Mouse (Mus musculus) intestine, embryonic 16.5 days (tissue): ENCODE measurements around the gene Calcoco2. TPM values are rescaled to one million over a fixed set of nuclear protein-coding genes. Genes with fewer than 3 reads are reported as not detected.

ENCODE experiments used
- ATAC-seq: fragments of 200-750 bp; cut with Nextera tagmentation; 2 replicates; pipeline ENCODE4 v1.8.0; 2017; ENCODE audit warnings: moderate TSS enrichment, moderate library complexity
- H3K27ac ChIP-seq: fragments of 300-500 bp; sonication (generic); 2 replicates; pipeline ENCODE4 v1.5.1; 2014; ENCODE audit warnings: mild to moderate bottlenecking, low read length
- H3K27me3 ChIP-seq: fragments of 300-500 bp; sonication (generic); replicated peaks from 2 replicates; pipeline ENCODE4 v1.6.1; 2014; ENCODE audit warnings: low read length, control low read depth, mixed read lengths; ENCODE audit not compliant: control insufficient read depth, insufficient read depth
- H3K36me3 ChIP-seq: fragments of 300-500 bp; sonication (generic); 2 replicates; pipeline ENCODE4 v1.6.1; 2014; ENCODE audit warnings: low read length, control low read depth; ENCODE audit not compliant: control insufficient read depth, insufficient read depth
- H3K4me1 ChIP-seq: fragments of 300-500 bp; sonication (generic); 2 replicates; pipeline ENCODE4 v1.6.1; 2014; ENCODE audit warnings: low read length, control low read depth, mixed read lengths; ENCODE audit not compliant: control insufficient read depth, insufficient read depth
- H3K4me2 ChIP-seq: fragments of 300-500 bp; sonication (generic); 2 replicates; pipeline ENCODE4 v1.6.1; 2014; ENCODE audit warnings: low read depth, low read length, control low read depth
- H3K4me3 ChIP-seq: fragments of 300-500 bp; sonication (generic); 2 replicates; pipeline ENCODE4 v1.5.1; 2014; ENCODE audit warnings: mild to moderate bottlenecking, low read length
- H3K9ac ChIP-seq: fragments of 300-500 bp; sonication (generic); 2 replicates; pipeline ENCODE4 v1.6.1; 2014; ENCODE audit warnings: low read depth, low read length
- H3K9me3 ChIP-seq: fragments of 300-500 bp; sonication (generic); 2 replicates; pipeline ENCODE4 v1.6.1; 2016; ENCODE audit warnings: low read length, control low read depth; ENCODE audit not compliant: control insufficient read depth
- WGBS: fragments of 180-500 bp; shearing (Covaris S2); extraction: QIAGEN DNeasy Blood & Tissue Kit; methylation state at CpG from one replicate; pipeline ENCODE4 v1.1.7; 2014; 5-methylcytosine and 5-hydroxymethylcytosine counted together
- polyA plus RNA-seq: library from polyadenylated mRNA; unstranded; fragments of >200 nt; fragmentation: Nextera tagmentation; extraction: Ambion mirVana; gene quantifications from 2 replicates; pipeline ENCODE4 v1.2.1, GENCODE M21; 2015

Calcoco2 gene
- 0.10 TPM in 2 replicates for polyA plus RNA-seq

GRCm38 (mm10) chr11:96111751-96112150, at the start of gene Calcoco2:
Gene Calcoco2 (minus strand): TSS chr11:96111964.
- no peaks in the 10 kb centered on the region for H3K4me1 ChIP-seq
- H3K27ac ChIP-seq, result no peak within 1 kb of the TSS
- no peak within 1 kb of the TSS for H3K4me2 ChIP-seq
- no peaks in the 10 kb centered on the region for H3K9me3 ChIP-seq
- no peak within 1 kb of the TSS for H3K9ac ChIP-seq
- no peaks in the 10 kb centered on the region for H3K36me3 ChIP-seq
- no peak within 1 kb of the TSS for H3K4me3 ChIP-seq
- 41% methylated on average over 14 of the region's 14 CpGs for WGBS
- no peak for ATAC-seq
- no peaks in the 10 kb centered on the region for H3K27me3 ChIP-seq

- H3K36me3 ChIP-seq, result no peaks in the 10 kb centered on the region
- peaks cover 5% of the 10 kb centered on the region; the same call in 1 of the 2 replicates for H3K27me3 ChIP-seq
- no peak overlapping the region for H3K4me3 ChIP-seq
- H3K9ac ChIP-seq, result no peak overlapping the region
- no peak overlapping the region for H3K27ac ChIP-seq
- no peak overlapping the region for H3K4me2 ChIP-seq
- peaks cover 3% of the 10 kb centered on the region for H3K4me1 ChIP-seq
- 62% methylated on average over 6 of the region's 6 CpGs for WGBS
- no peaks in the 10 kb centered on the region for H3K9me3 ChIP-seq
- ATAC-seq, result peak; percentile 65; the same call in 1 of the 2 replicates
Measured at GRCm38 (mm10) chr11:96147471-96147870, 35.7 kb upstream of the Calcoco2 start.

- peak; percentile 73 for ATAC-seq
- H3K36me3 ChIP-seq, result no peaks in the 10 kb centered on the region
- H3K27me3 ChIP-seq, result peaks cover 5% of the 10 kb centered on the region; the same call in 1 of the 2 replicates
- no peak overlapping the region for H3K27ac ChIP-seq
- WGBS, result 4% methylated on average over 15 of the region's 15 CpGs
- H3K4me3 ChIP-seq, result peak overlapping the region; percentile 28; the same call in 1 of the 2 replicates
- peaks cover 10% of the 10 kb centered on the region for H3K4me1 ChIP-seq
- H3K9me3 ChIP-seq, result no peaks in the 10 kb centered on the region
- peak overlapping the region; percentile 27 for H3K4me2 ChIP-seq
- H3K9ac ChIP-seq, result peak overlapping the region; percentile 43
Measured at GRCm38 (mm10) chr11:96145622-96146270, 34.0 kb upstream of the Calcoco2 start.

GRCm38 (mm10) chr11:96143766-96144165, 32.0 kb upstream of the Calcoco2 start:
- H3K27ac ChIP-seq, result no peak overlapping the region
- no peak overlapping the region for H3K4me2 ChIP-seq
- H3K27me3 ChIP-seq, result peaks cover 5% of the 10 kb centered on the region; the same call in 1 of the 2 replicates
- H3K9me3 ChIP-seq, result no peaks in the 10 kb centered on the region
- no peak overlapping the region for H3K9ac ChIP-seq
- H3K4me1 ChIP-seq, result peaks cover 15% of the 10 kb centered on the region
- 64% methylated on average over 4 of the region's 4 CpGs for WGBS
- no peak overlapping the region for H3K4me3 ChIP-seq
- ATAC-seq, result no peak
- H3K36me3 ChIP-seq, result no peaks in the 10 kb centered on the region

- Histone ChIP-seq H3K4me2 (0 out of 2 replicates have a peak overlapping the region, but pooled peaks have one; percentile 27), H3K9ac (no peak overlapping the region; the same call in 1 of the 2 replicates), H3K9me3 (no peaks in the 10 kb centered on the region), H3K27ac (peak overlapping the region; percentile 68), H3K4me3 (no peak overlapping the region), H3K4me1 (peaks cover 15% of the 10 kb centered on the region), H3K36me3 (no peaks in the 10 kb centered on the region), H3K27me3 (0 out of 2 replicates have a peak, but pooled peaks cover 1% of the 10 kb centered on the region)
- 7% methylated on average over 4 of the region's 4 CpGs for WGBS
- ATAC-seq, result peak; percentile 87
Measured at GRCm38 (mm10) chr11:96140726-96141175, 29.0 kb upstream of the Calcoco2 start.

GRCm38 (mm10) chr11:96135847-96136246, 24.1 kb upstream of the Calcoco2 start:
- Histone ChIP-seq H3K9me3 (no peaks in the 10 kb centered on the region), H3K4me2 (no peak overlapping the region), H3K4me1 (peaks cover 11% of the 10 kb centered on the region), H3K36me3 (no peaks in the 10 kb centered on the region), H3K4me3 (no peak overlapping the region), H3K27ac (peak overlapping the region; percentile 1; the same call in 1 of the 2 replicates), H3K9ac (no peak overlapping the region), H3K27me3 (no peaks in the 10 kb centered on the region)
- 59% methylated on average over 8 of the region's 8 CpGs for WGBS
- ATAC-seq, result peak; percentile 59

- H3K36me3 ChIP-seq, result no peaks in the 10 kb centered on the region
- H3K4me1 ChIP-seq, result peaks cover 9% of the 10 kb centered on the region
- ATAC-seq, result peak; percentile 47; the same call in 1 of the 2 replicates
- 18% methylated on average over 16 of the region's 16 CpGs for WGBS
- no peak within 1 kb of the TSS for H3K9ac ChIP-seq
- H3K27me3 ChIP-seq, result no peaks in the 10 kb centered on the region
- no peaks in the 10 kb centered on the region for H3K9me3 ChIP-seq
- H3K4me3 ChIP-seq, result no peak within 1 kb of the TSS
- H3K4me2 ChIP-seq, result peak within 1 kb of the TSS; percentile 40
- no peak within 1 kb of the TSS for H3K27ac ChIP-seq
Measured at GRCm38 (mm10) chr11:96133239-96133865, 21.6 kb upstream of the Calcoco2 start, which contains the start of gene Ttll6. Gene Ttll6 (plus strand): TSS chr11:96133786.

GRCm38 (mm10) chr11:96130606-96131005, 18.8 kb upstream of the Calcoco2 start:
- H3K4me3 ChIP-seq, result no peak overlapping the region
- H3K9ac ChIP-seq, result no peak overlapping the region
- H3K27ac ChIP-seq, result peak overlapping the region; percentile 52
- peaks cover 5% of the 10 kb centered on the region for H3K4me1 ChIP-seq
- 39% methylated on average over 10 of the region's 10 CpGs for WGBS
- ATAC-seq, result peak; percentile 74
- H3K36me3 ChIP-seq, result no peaks in the 10 kb centered on the region
- no peak overlapping the region for H3K4me2 ChIP-seq
- H3K9me3 ChIP-seq, result no peaks in the 10 kb centered on the region
- no peaks in the 10 kb centered on the region for H3K27me3 ChIP-seq

GRCm38 (mm10) chr11:96124052-96124914, 12.5 kb upstream of the Calcoco2 start:
- Histone ChIP-seq H3K4me2 (peak overlapping the region; percentile 85), H3K9me3 (no peaks in the 10 kb centered on the region), H3K9ac (peak overlapping the region; percentile 49), H3K27me3 (peaks cover 8% of the 10 kb centered on the region), H3K27ac (no peak overlapping the region), H3K36me3 (no peaks in the 10 kb centered on the region), H3K4me3 (peak overlapping the region; percentile 46), H3K4me1 (no peaks in the 10 kb centered on the region)
- WGBS, result 2% methylated on average over 45 of the region's 45 CpGs
- ATAC-seq, result peak; percentile 78
